Mouse (Mus musculus) ES-E14 (cell line): Measurements from ENCODE around the gene Egr4. TPM values are rescaled to one million over a fixed set of nuclear protein-coding genes. Genes with fewer than 3 reads are reported as not detected.

Source experiments
- DNase-seq: peaks from one replicate; pipeline ENCODE4 v3.0.0-alpha.2; 2013; ENCODE audit warnings: low read depth, low spot score
- H3K27ac ChIP-seq: 2 replicates; pipeline ENCODE4 v1.5.1; 2012; ENCODE audit warnings: low read depth, mild to moderate bottlenecking, low read length, moderate library complexity, mixed read lengths; ENCODE audit not compliant: poor library complexity, insufficient read depth, severe bottlenecking
- H3K36me3 ChIP-seq: 2 replicates; pipeline ENCODE4 v1.6.1; 2012; ENCODE audit warnings: mild to moderate bottlenecking, low read length, moderate library complexity, mixed read lengths; ENCODE audit not compliant: control insufficient read depth, poor library complexity, insufficient read depth, severe bottlenecking
- H3K4me1 ChIP-seq, 2 experiments: fragments of 150-350 bp in 1 of 2; sonication (generic) in 1 of 2; 2 replicates each; pipeline ENCODE4 v1.6.1; 2012; ENCODE audit warnings: low read length in 2 of 2, mild to moderate bottlenecking in 1 of 2, mixed read lengths in 1 of 2; ENCODE audit not compliant: control insufficient read depth in 2 of 2, insufficient read depth in 2 of 2, poor library complexity in 1 of 2
- H3K4me3 ChIP-seq, 2 experiments: fragments of 150-350 bp in 1 of 2; sonication (generic) in 1 of 2; 2 replicates each; pipeline ENCODE4 v1.5.1; 2012; ENCODE audit warnings: low read length in 2 of 2, low read depth in 1 of 2, mild to moderate bottlenecking in 1 of 2, mixed read lengths in 1 of 2; ENCODE audit not compliant: insufficient read depth in 1 of 2, poor library complexity in 1 of 2, severe bottlenecking in 1 of 2
- H3K9ac ChIP-seq: 2 replicates; pipeline ENCODE4 v1.6.1; 2012; ENCODE audit warnings: low read depth, mild to moderate bottlenecking, low read length, mixed read lengths; ENCODE audit not compliant: poor library complexity, insufficient read depth, severe bottlenecking
- H3K9me3 ChIP-seq: fragments of 150-350 bp; sonication (generic); 2 replicates; pipeline ENCODE4 v1.6.1; 2012; ENCODE audit warnings: low read depth, mild to moderate bottlenecking, low read length; ENCODE audit not compliant: control insufficient read depth, insufficient read depth
- CHD2 ChIP-seq: IDR thresholded peaks from 2 replicates; pipeline ENCODE4 v1.6.1; 2014; ENCODE audit warnings: mild to moderate bottlenecking, low read depth, low read length, inconsistent platforms
- HCFC1 ChIP-seq: IDR thresholded peaks from 2 replicates; pipeline ENCODE4 v1.6.1; 2012; ENCODE audit warnings: low read length, inconsistent platforms, borderline replicate concordance; ENCODE audit not compliant: insufficient read depth
- MAFK ChIP-seq: IDR thresholded peaks from 2 replicates; pipeline ENCODE4 v1.6.1; 2014; ENCODE audit warnings: mild to moderate bottlenecking, low read depth, low read length, inconsistent platforms; ENCODE audit not compliant: insufficient read depth
- ZC3H11A ChIP-seq: IDR thresholded peaks from 2 replicates; pipeline ENCODE4 v1.6.1; 2012; ENCODE audit warnings: low read depth, mild to moderate bottlenecking, inconsistent platforms, low read length, borderline replicate concordance
- ZNF384 ChIP-seq: IDR thresholded peaks from 2 replicates; pipeline ENCODE4 v1.6.1; 2012; ENCODE audit warnings: low read depth, low read length, inconsistent platforms
- in situ Hi-C, 2 experiments: fragments of 600-800 bp; cut with MboI; formaldehyde crosslinking; loops; one replicate each; pipeline ENCODE4 v1.15.1; 2025; ENCODE audit warnings: low sequenced_read_pairs in 2 of 2, inconsistent platforms in 1 of 2; ENCODE audit not compliant: unreplicated experiment in 2 of 2
- total RNA-seq: library from RNA; depleted of rRNA; stranded (reverse); fragments of 300-350 nt; gene quantifications from 2 replicates; pipeline ENCODE4 v1.2.3, GENCODE M21; 2012

The Egr4 gene
- total RNA-seq, 1 experiment = 0.31 TPM

DNA sequence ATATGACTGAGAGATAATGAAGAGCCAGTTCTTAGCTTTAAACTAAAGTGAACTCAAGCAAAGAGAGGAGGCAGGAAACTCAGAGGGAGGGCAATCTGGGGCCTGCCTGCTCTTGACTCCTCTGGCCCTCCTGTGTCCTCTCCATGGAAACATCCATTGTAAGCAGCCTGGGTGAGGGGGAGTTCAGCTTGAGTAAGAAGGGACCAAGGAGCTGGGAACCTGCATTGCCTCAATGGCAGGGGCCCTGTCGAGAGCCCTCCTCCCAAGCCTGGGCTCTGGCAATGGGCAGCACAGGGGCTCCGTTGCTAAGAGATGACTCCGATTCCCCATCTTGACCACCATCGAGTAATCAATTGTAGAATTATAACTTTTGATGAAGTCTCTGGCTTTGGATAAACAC, 24.9 kb downstream of the Egr4 start:
- no peak overlapping the region for H3K9ac ChIP-seq
- in situ Hi-C loops = no loop called here
- H3K4me3 ChIP-seq = no peak overlapping the region
- no peaks in the 10 kb centered on the region for H3K9me3 ChIP-seq
- TF ChIP-seq ZNF384 (no peak), MAFK (no peak), CHD2 (no peak), HCFC1 (no peak), ZC3H11A (no peak)
- peaks cover 0 to 9% of the 10 kb centered on the region in 2 experiments; a peak in 2 of 4 replicates for H3K4me1 ChIP-seq
- no peak overlapping the region for H3K27ac ChIP-seq
- DNase-seq = no peak
- no peaks in the 10 kb centered on the region for H3K36me3 ChIP-seq

DNA sequence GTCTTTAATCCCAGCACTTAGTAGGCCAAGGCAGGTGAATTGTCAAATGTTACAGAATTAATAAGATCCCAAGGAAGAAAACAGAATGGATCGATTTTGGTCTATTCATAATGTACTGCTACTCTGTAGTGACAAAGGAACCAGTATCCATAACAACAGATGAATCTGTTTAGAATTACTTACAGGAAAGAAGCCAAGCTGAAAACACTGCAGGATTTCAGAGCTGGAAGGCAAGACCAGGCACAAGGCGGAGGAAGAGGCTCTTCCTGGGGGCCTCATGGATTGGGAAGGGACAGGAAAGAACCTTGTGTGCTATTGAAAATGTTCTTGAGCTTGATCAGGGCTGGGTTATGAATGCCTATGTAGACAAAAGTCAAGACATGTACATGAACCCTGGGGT, 27.7 kb downstream of the Egr4 start:
- no peak overlapping the region for H3K27ac ChIP-seq
- no peaks in the 10 kb centered on the region for H3K9me3 ChIP-seq
- H3K9ac ChIP-seq = no peak overlapping the region
- peaks cover 0 to 9% of the 10 kb centered on the region in 2 experiments; a peak in 2 of 4 replicates for H3K4me1 ChIP-seq
- no peak overlapping the region for H3K4me3 ChIP-seq
- no peak for DNase-seq
- TF ChIP-seq HCFC1 (no peak), ZNF384 (no peak), ZC3H11A (no peak), MAFK (no peak), CHD2 (no peak)
- in situ Hi-C loops = no loop called here
- H3K36me3 ChIP-seq = no peaks in the 10 kb centered on the region

DNA sequence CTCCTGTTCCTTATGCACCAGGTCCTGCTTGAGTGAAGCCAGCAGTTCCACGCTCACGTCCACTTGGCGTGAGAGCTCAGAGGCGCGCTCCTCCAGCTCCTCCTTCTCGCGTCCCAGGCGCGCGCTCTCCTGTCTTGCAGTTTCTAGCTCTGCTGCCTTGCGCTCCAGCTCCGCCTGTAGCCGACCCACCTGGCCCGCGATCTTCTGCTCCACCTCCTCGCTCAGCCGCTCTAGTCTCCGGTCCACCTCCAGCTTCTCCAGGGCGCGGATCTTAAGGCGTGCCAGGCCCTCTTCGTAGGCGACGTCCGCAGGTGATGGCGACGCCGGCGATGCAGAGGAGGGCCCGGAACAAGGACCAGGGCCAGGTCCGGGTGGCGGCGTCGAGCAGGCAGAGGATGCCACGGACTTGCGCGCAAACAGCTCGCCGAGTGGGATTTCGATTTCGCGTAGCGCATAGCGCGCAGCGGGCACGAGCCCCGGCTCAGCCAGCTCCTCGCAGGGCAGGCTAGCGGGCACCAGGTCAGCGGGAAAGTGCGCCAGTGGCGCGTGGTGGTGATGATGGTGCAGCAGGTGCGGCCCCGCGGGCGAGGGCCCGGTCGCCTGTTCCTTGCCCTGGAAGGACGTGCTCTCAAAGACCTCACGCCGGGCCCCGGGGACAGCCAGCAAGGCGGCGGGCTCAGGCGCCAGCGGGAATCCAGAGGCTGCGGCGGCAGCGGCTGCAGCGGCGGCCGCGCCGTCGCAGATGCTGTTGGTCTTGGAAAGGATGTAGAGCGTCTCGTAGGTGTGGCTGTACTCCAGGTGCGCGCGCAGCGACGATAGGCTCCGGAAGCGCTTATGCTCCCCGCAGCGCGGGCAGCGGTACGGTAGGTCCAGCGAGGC, 29.3 kb downstream of the Egr4 start:
- Histone ChIP-seq H3K9ac (peak overlapping the region; percentile 19; the same call in 1 of the 2 replicates), H3K27ac (no peak overlapping the region), H3K4me3 (peak overlapping the region; percentile 62 to 71), H3K9me3 (no peaks in the 10 kb centered on the region), H3K36me3 (no peaks in the 10 kb centered on the region), H3K4me1 (peaks cover 0 to 6% of the 10 kb centered on the region in 2 experiments; a peak in 2 of 4 replicates)
- in situ Hi-C loops = no loop called here
- DNase-seq = no peak
- TF ChIP-seq CHD2 (no peak), HCFC1 (no peak), MAFK (no peak), ZC3H11A (no peak), ZNF384 (no peak)

DNA sequence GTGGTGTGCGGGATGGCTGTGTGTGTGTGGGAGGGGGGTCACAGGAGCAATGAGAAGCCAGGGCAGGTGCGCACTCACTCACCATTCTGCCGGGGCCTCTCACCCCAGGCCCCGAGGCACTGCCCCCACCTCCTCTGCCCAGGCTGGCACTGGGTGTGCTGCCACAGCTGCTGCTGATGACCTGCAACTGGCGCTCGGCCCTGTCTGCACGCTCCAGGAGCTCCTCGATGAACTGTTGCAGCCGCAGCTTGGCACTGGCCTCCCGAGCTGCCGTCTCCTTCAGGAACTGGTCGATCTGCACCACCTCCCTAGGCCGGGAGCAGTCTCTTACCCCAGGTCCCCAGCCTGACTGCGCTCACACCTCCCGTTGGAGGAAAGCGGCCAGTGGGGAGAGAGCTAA, 32.7 kb downstream of the Egr4 start:
- no peak overlapping the region for H3K9ac ChIP-seq
- peaks cover 2 to 17% of the 10 kb centered on the region in 2 experiments; a peak in 1 of 4 replicates for H3K4me1 ChIP-seq
- no peak for DNase-seq
- no peaks in the 10 kb centered on the region for H3K36me3 ChIP-seq
- H3K27ac ChIP-seq = no peak overlapping the region
- H3K9me3 ChIP-seq = no peaks in the 10 kb centered on the region
- in situ Hi-C loops = no loop called here
- TF ChIP-seq HCFC1 (no peak), CHD2 (no peak), MAFK (no peak), ZC3H11A (no peak), ZNF384 (no peak)
- no peak overlapping the region for H3K4me3 ChIP-seq

DNA sequence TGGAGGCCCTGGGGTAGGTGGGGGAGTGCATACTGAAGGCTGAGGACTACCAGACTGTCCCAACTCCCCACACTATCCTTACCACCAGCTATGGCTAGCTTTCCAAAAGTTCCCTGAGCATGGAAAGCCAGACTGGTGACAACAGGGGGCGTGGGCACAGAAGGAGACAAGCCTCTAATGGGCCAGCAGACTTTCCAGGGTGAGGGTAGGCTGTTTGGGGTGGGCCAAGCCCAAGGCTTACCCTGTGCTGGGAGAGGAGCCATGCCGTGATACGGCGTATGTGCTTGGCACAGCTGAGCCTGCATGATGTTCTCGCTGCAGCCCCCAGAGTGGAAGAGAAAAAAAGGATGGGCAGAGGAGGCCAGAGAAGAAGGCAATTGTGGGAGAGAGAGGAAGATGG, 33.4 kb downstream of the Egr4 start:
- Histone ChIP-seq H3K9ac (no peak overlapping the region), H3K4me1 (peaks cover 4 to 22% of the 10 kb centered on the region in 2 experiments; a peak in 1 of 4 replicates), H3K9me3 (no peaks in the 10 kb centered on the region), H3K36me3 (no peaks in the 10 kb centered on the region), H3K27ac (no peak overlapping the region), H3K4me3 (no peak overlapping the region)
- DNase-seq = no peak
- TF ChIP-seq HCFC1 (no peak), ZC3H11A (no peak), CHD2 (no peak), ZNF384 (no peak), MAFK (no peak)
- in situ Hi-C loops = no loop called here
